Mouse (Mus musculus): Measurements from ENCODE around the gene Ces1d. TPM values are rescaled to one million over a fixed set of nuclear protein-coding genes. Genes with fewer than 3 reads are reported as not detected.
"Not testable (repeated sequence)": the region's sequence is repeated elsewhere in the genome, so short reads cannot be mapped to it uniquely, and the experiment has no call there.

Ces1d gene
- total and polyA plus RNA-seq, 3 experiments = not detected

DNA sequence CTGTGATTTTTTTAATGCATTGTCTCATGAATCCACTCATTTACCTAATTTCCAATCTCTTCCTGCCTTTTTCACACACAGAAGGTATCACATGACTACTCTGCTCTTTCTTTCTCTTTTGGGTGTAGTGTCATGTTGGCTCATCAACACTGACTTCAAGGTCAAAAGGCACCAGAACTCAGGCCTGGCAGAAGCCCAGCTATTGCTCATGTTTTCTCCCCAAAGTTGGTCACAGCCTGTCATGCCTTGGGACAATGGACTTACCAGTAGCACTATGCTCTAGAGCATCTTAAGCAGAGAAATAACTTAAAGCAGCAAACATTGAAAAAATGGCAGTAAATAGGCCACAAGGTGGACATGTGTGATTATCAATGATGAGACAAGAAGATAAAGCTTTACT, 13.5 kb upstream of the Ces1d start:
- dilution Hi-C loops (cut with MboI; ENCODE audit: extremely low pct_ligation_motif_present, extremely low pct_unique_long_range_greater_than_20kb, low sequenced_read_pairs) = no loop called here

DNA sequence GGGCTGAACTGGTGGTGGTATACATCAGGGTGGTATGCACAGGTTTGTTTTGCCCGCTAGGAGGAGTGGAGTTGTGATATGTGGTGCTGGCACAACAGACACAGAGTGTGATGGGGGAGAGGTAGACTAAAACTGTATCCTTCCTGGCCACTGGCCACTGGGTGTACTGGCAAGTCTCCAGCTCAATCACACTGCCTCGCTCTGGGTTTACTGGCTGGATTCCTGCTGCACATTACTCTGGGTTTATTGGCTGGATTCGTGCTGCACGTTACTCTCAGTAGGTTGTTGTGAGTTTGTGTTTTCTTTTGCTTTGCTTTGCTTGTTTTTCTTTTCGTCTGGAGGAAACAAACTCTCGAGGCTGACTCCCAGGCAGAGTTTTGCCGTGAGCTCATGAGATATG, 1.5 kb upstream of the Ces1d start:
- H3K79me2 ChIP-seq (replicated peaks; ENCODE audit: control insufficient read depth, extremely low read depth, insufficient read depth, poor library complexity, severe bottlenecking); in situ Hi-C loops (cut with MboI; ENCODE audit: low pct_ligation_motif_present, low pct_unique_long_range_greater_than_20kb, low sequenced_read_pairs); H3K9ac ChIP-seq (ENCODE audit: insufficient read depth, low read depth); H3K9me3 ChIP-seq (replicated peaks; ENCODE audit: low read length); H3K4me1 ChIP-seq (ENCODE audit: control insufficient read depth in 1 of 2, insufficient read depth in 2 of 2); dilution Hi-C loops (cut with MboI; ENCODE audit: extremely low pct_ligation_motif_present, extremely low pct_unique_long_range_greater_than_20kb, low sequenced_read_pairs); H3K36me3 ChIP-seq (replicated peaks in 1 of 2; ENCODE audit: control insufficient read depth in 1 of 2, insufficient read depth in 1 of 2, low read length in 1 of 2); DNase-seq (ENCODE audit: extremely low read depth); H3K4me3 ChIP-seq (replicated peaks in 1 of 3; ENCODE audit: low read depth in 2 of 3, low read length in 2 of 3, poor library complexity in 1 of 3); H3K27ac ChIP-seq (ENCODE audit: insufficient read depth, low read depth); H3K4me2 ChIP-seq (ENCODE audit: insufficient read depth, low read depth, poor library complexity, severe bottlenecking); H3K27me3 ChIP-seq (replicated peaks): not testable (repeated sequence)

More for the DNA sequence above, 13.5 kb upstream of the Ces1d start:
- no peaks in the 10 kb centered on the region for H3K4me1 ChIP-seq (ENCODE audit: control insufficient read depth in 1 of 2, insufficient read depth in 2 of 2)
- no peaks in the 10 kb centered on the region for H3K36me3 ChIP-seq (replicated peaks in 1 of 2; ENCODE audit: control insufficient read depth in 1 of 2, insufficient read depth in 1 of 2, low read length in 1 of 2)
- H3K27ac ChIP-seq (ENCODE audit: insufficient read depth, low read depth) = no peak overlapping the region
- DNase-seq (ENCODE audit: extremely low read depth) = no peak
- in situ Hi-C loops (cut with MboI; ENCODE audit: low pct_ligation_motif_present, low pct_unique_long_range_greater_than_20kb, low sequenced_read_pairs) = no loop called here
- H3K4me2 ChIP-seq (ENCODE audit: insufficient read depth, low read depth, poor library complexity, severe bottlenecking) = no peak overlapping the region
- H3K79me2 ChIP-seq (replicated peaks; ENCODE audit: control insufficient read depth, extremely low read depth, insufficient read depth, poor library complexity, severe bottlenecking) = no peaks in the 10 kb centered on the region
- no peak overlapping the region for H3K4me3 ChIP-seq (replicated peaks in 1 of 3; ENCODE audit: low read depth in 2 of 3, low read length in 2 of 3, poor library complexity in 1 of 3)
- H3K27me3 ChIP-seq (replicated peaks) = no peaks in the 10 kb centered on the region
- H3K9ac ChIP-seq (ENCODE audit: insufficient read depth, low read depth) = no peak overlapping the region
- TF ChIP-seq BHLHE40 (IDR thresholded peaks at IDR 0.05; ENCODE audit: low read depth, low read length) (no peak), KAT2A (IDR thresholded peaks at IDR 0.05; ENCODE audit: insufficient replicate concordance, low read length) (no peak), MAX (IDR thresholded peaks at IDR 0.05; ENCODE audit: low read length) (no peak)
- no peaks in the 10 kb centered on the region for H3K9me3 ChIP-seq (replicated peaks; ENCODE audit: low read length)

DNA sequence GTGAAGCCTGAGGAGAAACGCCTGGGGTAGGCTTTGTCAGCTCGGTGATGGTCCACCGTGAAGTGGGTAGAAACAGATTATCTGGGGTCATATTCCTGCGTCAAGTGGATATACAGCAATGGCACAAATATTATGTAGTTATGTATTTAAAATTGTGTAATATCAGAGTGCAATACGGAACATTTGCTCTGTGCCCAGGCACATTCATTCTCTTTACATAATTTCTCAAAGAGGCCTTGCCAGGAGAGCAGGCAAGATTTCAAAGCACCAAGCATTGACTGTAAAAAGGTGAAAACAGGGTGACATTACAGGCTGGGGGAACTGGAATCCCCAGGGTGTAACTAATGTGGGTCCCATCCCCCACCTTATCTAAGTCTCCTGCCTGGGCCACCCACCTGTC, 1.2 kb downstream of the Ces1d start:
- no peak overlapping the region for H3K4me2 ChIP-seq (ENCODE audit: insufficient read depth, low read depth, poor library complexity, severe bottlenecking)
- H3K4me1 ChIP-seq (ENCODE audit: control insufficient read depth in 1 of 2, insufficient read depth in 2 of 2) = no peaks in the 10 kb centered on the region
- no peaks in the 10 kb centered on the region for H3K9me3 ChIP-seq (replicated peaks; ENCODE audit: low read length)
- no peak for TF ChIP-seq CHD2 (IDR thresholded peaks at IDR 0.05; ENCODE audit: low read length)
- no peak for TF ChIP-seq MYC (IDR thresholded peaks at IDR 0.05; ENCODE audit: low read depth, low read length)
- TF ChIP-seq E2F4 (IDR thresholded peaks at IDR 0.05; ENCODE audit: insufficient replicate concordance, low read depth, low read length) = no peak
- TF ChIP-seq POLR2A (IDR thresholded peaks at IDR 0.05; ENCODE audit: low read depth, low read length) = no peak
- no peak for TF ChIP-seq PAX5 (IDR thresholded peaks at IDR 0.05; ENCODE audit: low read length)
- no peak for TF ChIP-seq GABPA (IDR thresholded peaks at IDR 0.05; ENCODE audit: insufficient replicate concordance, low read depth, low read length)
- no peak for TF ChIP-seq ZKSCAN1 (IDR thresholded peaks at IDR 0.05; ENCODE audit: borderline replicate concordance, low read depth, low read length)
- no peak for TF ChIP-seq MXI1 (IDR thresholded peaks at IDR 0.05; ENCODE audit: low read depth, low read length)
- no peak for TF ChIP-seq TCF12 (IDR thresholded peaks at IDR 0.05; ENCODE audit: low read depth, low read length)
- no peak for TF ChIP-seq CTCF (conservative IDR thresholded peaks at IDR 0.05 in 1 of 2, IDR thresholded peaks at IDR 0.05 in 1 of 2; ENCODE audit: low read depth in 2 of 2, low read length in 2 of 2)
- no peak for TF ChIP-seq MAX (IDR thresholded peaks at IDR 0.05; ENCODE audit: low read length)
- no peak for TF ChIP-seq SIN3A (IDR thresholded peaks at IDR 0.05; ENCODE audit: low read length)
- TF ChIP-seq TBP (conservative IDR thresholded peaks at IDR 0.05; ENCODE audit: low read depth, low read length) = no peak
- TF ChIP-seq CHD1 (IDR thresholded peaks at IDR 0.05; ENCODE audit: low read depth, low read length) = no peak
- TF ChIP-seq HCFC1 (IDR thresholded peaks at IDR 0.05; ENCODE audit: low read depth, low read length) = no peak
- TF ChIP-seq BHLHE40 (IDR thresholded peaks at IDR 0.05; ENCODE audit: low read depth, low read length) = no peak
- dilution Hi-C loops (cut with MboI; ENCODE audit: extremely low pct_ligation_motif_present, extremely low pct_unique_long_range_greater_than_20kb, low sequenced_read_pairs) = no loop called here
- no peak overlapping the region for H3K4me3 ChIP-seq (replicated peaks in 1 of 3; ENCODE audit: low read depth in 2 of 3, low read length in 2 of 3, poor library complexity in 1 of 3)
- no peaks in the 10 kb centered on the region for H3K79me2 ChIP-seq (replicated peaks; ENCODE audit: control insufficient read depth, extremely low read depth, insufficient read depth, poor library complexity, severe bottlenecking)
- H3K27me3 ChIP-seq (replicated peaks) = peaks cover 3% of the 10 kb centered on the region
- in situ Hi-C loops (cut with MboI; ENCODE audit: low pct_ligation_motif_present, low pct_unique_long_range_greater_than_20kb, low sequenced_read_pairs) = no loop called here
- H3K36me3 ChIP-seq (replicated peaks in 1 of 2; ENCODE audit: control insufficient read depth in 1 of 2, insufficient read depth in 1 of 2, low read length in 1 of 2) = no peaks in the 10 kb centered on the region
- no peak for DNase-seq (ENCODE audit: extremely low read depth)
- no peak overlapping the region for H3K9ac ChIP-seq (ENCODE audit: insufficient read depth, low read depth)
- H3K27ac ChIP-seq (ENCODE audit: insufficient read depth, low read depth) = no peak overlapping the region

Measured in CH12.LX (cell line).